Comparison of ENCODE assay signal across 12 mouse cellular contexts in the genomic region with DNA sequence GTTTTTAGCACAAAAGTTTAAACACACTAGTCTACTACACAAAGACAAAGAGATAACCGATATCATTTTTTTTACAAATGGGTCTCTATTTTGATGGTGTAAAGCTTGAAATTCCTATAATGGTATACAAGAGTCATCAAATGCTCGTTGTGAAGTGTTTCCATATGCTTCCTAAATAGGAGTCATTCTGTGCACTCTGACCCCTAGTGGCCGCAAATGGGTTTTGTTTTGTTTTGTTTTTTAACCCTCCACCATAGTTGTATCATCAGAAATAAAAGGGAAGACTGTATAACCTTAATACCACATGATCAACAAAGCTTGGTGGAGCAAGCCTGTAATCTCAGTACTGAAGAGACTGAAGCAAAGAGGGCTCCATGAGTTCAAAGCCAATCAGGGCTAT. TPM values are rescaled to one million over a fixed set of nuclear protein-coding genes. Genes with fewer than 3 reads are reported as not detected.
A peak's percentile ranks its signal among the peaks of the same experiment; 100 is the strongest.
DNase-seq lines count a peak whose midpoint lies in the region.
"Had no signal": no experiment of that assay in that cellular context is flagged by ENCODE, and none has a peak within 500 bp of the region (broad histone marks: within the 10 kb centered on the region; RNA-seq: fewer than 3 reads in every experiment).

No protein-coding gene starts in this region.

- DNase-seq in adrenal gland, adult 2 months, result peak; percentile 7
- DNase-seq in adrenal gland, postnatal 4 days (ENCODE audit: low spot score in 2 of 2), result no peak
- DNase-seq in kidney, postnatal 10 days, result peak; percentile 14
- DNase-seq in kidney, postnatal 14 days, result no peak
- DNase-seq in testis, postnatal 10 days (ENCODE audit: low spot score), result peak; percentile 50
- DNase-seq in testis, postnatal 14 days (ENCODE audit: low spot score), result no peak
- peak; percentile 31 for DNase-seq in retina, postnatal 1 day
- no peak for DNase-seq in gastrocnemius, adult 18-20 months (ENCODE audit: low spot score)
- DNase-seq: cerebellum, adult 2 months had no signal

RNA-seq across cellular contexts. Expression of gene Aass, which starts 9.9 kb away (rescaled TPM):
- 1 to 10 TPM in 1 of 2 experiments, under 1 TPM in 1; 0.66 to 6.5 TPM for total RNA-seq in adrenal gland, adult 2 months (2021)
- 0.29 and 0.91 TPM in 2 replicates for polyA plus RNA-seq in adrenal gland, adult 2 months (2012; rRNA removed)
- total RNA-seq in adrenal gland, postnatal 4 days (2021), result 1 to 10 TPM; 2.0 to 4.4 TPM
- total RNA-seq in gastrocnemius, adult 18-20 months (2021), result under 1 TPM; 0.23 to 0.31 TPM
- total RNA-seq: granulocyte monocyte progenitor cell, adult 5-6 weeks had no signal
- polyA plus RNA-seq: erythroblast, embryonic 14.5 days; myocyte had no signal

Comparison
In these comparisons a context has a peak if more than half of its experiments do, and no peak if none do; other contexts are left out.
1. DNase-seq: peak in adrenal gland, adult 2 months (single experiment), kidney, postnatal 10 days (single experiment), testis, postnatal 10 days (single experiment) and retina, postnatal 1 day (single experiment); none in adrenal gland, postnatal 4 days (0 of 2), kidney, postnatal 14 days (single experiment), testis, postnatal 14 days (single experiment) and gastrocnemius, adult 18-20 months (single experiment).